Mouse (Mus musculus): ENCODE results near the gene Vmn1r62. TPM values are rescaled to one million over a fixed set of nuclear protein-coding genes. Genes with fewer than 3 reads are reported as not detected.
"Not testable (repeated sequence)": the region's sequence is repeated elsewhere in the genome, so short reads cannot be mapped to it uniquely, and the experiment has no call there.

Gene Vmn1r62
- not detected in 2 replicates for polyA plus RNA-seq (2016; fragmentation: Nextera tagmentation; extraction: Ambion mirVana)

GRCm38 (mm10) chr7:5673331-5673730 lies at the start of gene Vmn1r62:
Gene Vmn1r62 (plus strand): TSS chr7:5673631.
- H3K4me2 ChIP-seq (replicated peaks); H3K4me3 ChIP-seq; H3K36me3 ChIP-seq; ATAC-seq (ENCODE audit: low FRiP score, low read depth); H3K27me3 ChIP-seq (replicated peaks); H3K4me1 ChIP-seq; H3K9me3 ChIP-seq; H3K9ac ChIP-seq; H3K27ac ChIP-seq: not testable (repeated sequence)
- no CpG with 5 or more reads among the region's 1 CpGs for WGBS

Other genes starting within 250 kb of the Vmn1r62 start
- gene Vmn1r59, start 216.9 kb upstream of the Vmn1r62 start, polyA plus RNA-seq (2016; fragmentation: Nextera tagmentation; extraction: Ambion mirVana): not detected in 2 replicates
- not detected in 2 replicates for gene Vmn2r28, start 179.7 kb upstream of the Vmn1r62 start, polyA plus RNA-seq (2016; fragmentation: Nextera tagmentation; extraction: Ambion mirVana)
- gene Vmn1r60, start 126.3 kb upstream of the Vmn1r62 start, polyA plus RNA-seq (2016; fragmentation: Nextera tagmentation; extraction: Ambion mirVana): not detected in 2 replicates
- gene Vmn1r61, start 60.3 kb upstream of the Vmn1r62 start, polyA plus RNA-seq (2016; fragmentation: Nextera tagmentation; extraction: Ambion mirVana): not detected in 2 replicates
- gene Vmn1r63, start 131.8 kb downstream of the Vmn1r62 start, polyA plus RNA-seq (2016; fragmentation: Nextera tagmentation; extraction: Ambion mirVana): not detected in 2 replicates
- not detected in 2 replicates for gene Vmn1r64, start 210.9 kb downstream of the Vmn1r62 start, polyA plus RNA-seq (2016; fragmentation: Nextera tagmentation; extraction: Ambion mirVana)

Measured in neural tube, embryonic 12.5 days (tissue).